Mouse (Mus musculus) forebrain, embryonic 11.5 days (tissue): ENCODE results near the gene Boll. TPM values are rescaled to one million over a fixed set of nuclear protein-coding genes. Genes with fewer than 3 reads are reported as not detected.

ENCODE experiments used
- ATAC-seq: fragments of 200-750 bp; cut with Nextera tagmentation; replicated peaks from 2 replicates; pipeline ENCODE4 v1.8.0; 2017; ENCODE audit warnings: moderate TSS enrichment; ENCODE audit not compliant: low FRiP score
- DNase-seq: peaks from one replicate; pipeline ENCODE4 v3.0.0-alpha.2; 2017; ENCODE audit warnings: low spot score
- H3K27ac ChIP-seq: fragments of 300-500 bp; sonication (generic); 2 replicates; pipeline ENCODE4 v1.5.1; 2014; ENCODE audit warnings: low read depth, low read length
- H3K27me3 ChIP-seq: fragments of 300-500 bp; sonication (generic); 2 replicates; pipeline ENCODE4 v1.6.1; 2014; ENCODE audit warnings: mild to moderate bottlenecking, low read length, mixed read lengths; ENCODE audit not compliant: control insufficient read depth, insufficient read depth
- H3K36me3 ChIP-seq: fragments of 300-500 bp; sonication (generic); 2 replicates; pipeline ENCODE4 v1.6.1; 2014; ENCODE audit warnings: mild to moderate bottlenecking, low read length, moderate library complexity, mixed read lengths; ENCODE audit not compliant: control insufficient read depth, insufficient read depth
- H3K4me1 ChIP-seq: fragments of 300-500 bp; sonication (generic); replicated peaks from 2 replicates; pipeline ENCODE4 v1.6.1; 2014; ENCODE audit warnings: low read length, mixed read lengths; ENCODE audit not compliant: control insufficient read depth, insufficient read depth
- H3K4me2 ChIP-seq: fragments of 300-500 bp; sonication (generic); 2 replicates; pipeline ENCODE4 v1.6.1; 2014; ENCODE audit warnings: low read depth, mild to moderate bottlenecking, low read length, moderate library complexity, mixed read lengths; ENCODE audit not compliant: severe bottlenecking
- H3K4me3 ChIP-seq: fragments of 300-500 bp; sonication (generic); 2 replicates; pipeline ENCODE4 v1.5.1; 2014; ENCODE audit warnings: low read depth, low read length
- H3K9ac ChIP-seq: fragments of 300-500 bp; sonication (generic); 2 replicates; pipeline ENCODE4 v1.6.1; 2014; ENCODE audit warnings: low read length
- H3K9me3 ChIP-seq: fragments of 300-500 bp; sonication (generic); 2 replicates; pipeline ENCODE4 v1.6.1; 2016; ENCODE audit warnings: low read length, mixed read lengths; ENCODE audit not compliant: control insufficient read depth
- WGBS: fragments of 180-500 bp; shearing (Covaris S2); extraction: QIAGEN DNeasy Blood & Tissue Kit; methylation state at CpG from one replicate; pipeline ENCODE4 v1.1.7; 2014; 5-methylcytosine and 5-hydroxymethylcytosine counted together
- polyA plus RNA-seq: library from polyadenylated mRNA; unstranded; fragments of >200 nt; fragmentation: Nextera tagmentation; extraction: Ambion mirVana; gene quantifications from 2 replicates; pipeline ENCODE4 v1.2.1, GENCODE M21; 2014

Boll gene
- polyA plus RNA-seq: 0.11 and 0.29 TPM in 2 replicates

- no peak within 1 kb of the TSS for H3K27ac ChIP-seq
- H3K4me3 ChIP-seq: peak within 1 kb of the TSS; percentile 42
- DNase-seq (peak; percentile 91), ATAC-seq (peak; percentile 86)
- H3K4me1 ChIP-seq: 0 out of 2 replicates have a peak, but pooled peaks cover 4% of the 10 kb centered on the region
- peaks cover 16% of the 10 kb centered on the region for H3K27me3 ChIP-seq
- 13% methylated on average over 67 of the region's 68 CpGs for WGBS
- H3K36me3 ChIP-seq: no peaks in the 10 kb centered on the region
- H3K9ac ChIP-seq: no peak within 1 kb of the TSS; the same call in 1 of the 2 replicates
- peaks cover 5% of the 10 kb centered on the region for H3K9me3 ChIP-seq
- H3K4me2 ChIP-seq: peak within 1 kb of the TSS; percentile 54
Measured at GRCm38 (mm10) chr1:55363044-55363565, at the start of gene Boll. Boll (minus strand) TSS chr1:55363469.

DNA sequence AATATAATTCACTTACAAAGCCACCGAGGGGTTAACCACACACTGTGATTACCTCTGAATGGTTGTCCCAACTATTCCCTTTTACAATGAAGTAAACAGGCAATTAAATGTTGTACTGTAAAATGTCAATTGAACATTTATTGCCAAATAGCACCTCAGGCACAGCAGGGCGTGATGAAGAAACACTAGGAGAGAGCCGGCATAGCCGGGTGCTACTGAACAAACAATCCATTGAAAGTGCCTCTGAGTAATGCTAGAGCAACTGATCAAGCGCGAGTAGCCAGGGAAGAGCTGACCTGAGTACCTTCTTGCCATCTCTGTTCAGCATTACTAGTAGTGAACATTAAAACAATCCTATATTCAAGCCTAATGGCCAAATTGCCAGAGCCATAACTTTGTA lies 49.3 kb upstream of the Boll start:
- no peaks in the 10 kb centered on the region for H3K27me3 ChIP-seq
- H3K4me2 ChIP-seq: no peak overlapping the region
- no peak overlapping the region for H3K4me3 ChIP-seq
- H3K27ac ChIP-seq: no peak overlapping the region
- no peaks in the 10 kb centered on the region for H3K9me3 ChIP-seq
- DNase-seq (no peak), ATAC-seq (no peak)
- H3K4me1 ChIP-seq: no peaks in the 10 kb centered on the region
- no peak overlapping the region for H3K9ac ChIP-seq
- WGBS: 83% methylated on average over 6 of the region's 6 CpGs
- no peaks in the 10 kb centered on the region for H3K36me3 ChIP-seq

DNA sequence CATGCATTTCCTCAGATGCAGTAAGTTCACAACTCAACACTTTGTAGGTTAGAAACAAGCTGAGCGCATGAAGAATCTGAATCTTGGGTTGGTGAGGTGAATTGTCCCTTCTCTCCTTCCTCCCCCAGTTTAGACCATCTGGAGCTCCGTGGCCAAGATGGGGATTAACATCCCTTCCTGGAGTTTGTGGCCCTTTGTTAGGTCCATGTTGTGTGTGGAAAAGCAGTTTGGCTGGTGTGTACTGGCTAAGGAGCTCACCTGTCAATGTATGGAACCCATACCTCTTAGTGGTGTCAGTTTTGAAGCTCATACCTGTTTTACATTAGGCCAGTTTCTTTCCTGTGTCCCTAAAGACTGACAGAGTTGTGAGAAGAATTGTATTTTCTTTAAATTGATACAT lies 47.8 kb upstream of the Boll start:
- H3K4me1 ChIP-seq: no peaks in the 10 kb centered on the region
- ATAC-seq (no peak), DNase-seq (no peak)
- H3K27ac ChIP-seq: no peak overlapping the region
- no peaks in the 10 kb centered on the region for H3K36me3 ChIP-seq
- H3K4me2 ChIP-seq: no peak overlapping the region
- no peak overlapping the region for H3K9ac ChIP-seq
- no peaks in the 10 kb centered on the region for H3K9me3 ChIP-seq
- H3K4me3 ChIP-seq: no peak overlapping the region
- 78% methylated on average over 2 of the region's 2 CpGs for WGBS
- no peaks in the 10 kb centered on the region for H3K27me3 ChIP-seq

- no peaks in the 10 kb centered on the region for H3K36me3 ChIP-seq
- no peaks in the 10 kb centered on the region for H3K4me1 ChIP-seq
- no peak overlapping the region for H3K4me2 ChIP-seq
- no peaks in the 10 kb centered on the region for H3K9me3 ChIP-seq
- no peak overlapping the region for H3K27ac ChIP-seq
- ATAC-seq: no peak
- no peak for DNase-seq
- WGBS: 80% methylated on average over 2 of the region's 2 CpGs
- no peaks in the 10 kb centered on the region for H3K27me3 ChIP-seq
- H3K4me3 ChIP-seq: no peak overlapping the region
- H3K9ac ChIP-seq: no peak overlapping the region
Measured at GRCm38 (mm10) chr1:55410670-55411069, 47.4 kb upstream of the Boll start.

GRCm38 (mm10) chr1:55406531-55407375 lies 43.5 kb upstream of the Boll start:
- Histone ChIP-seq H3K27ac (no peak overlapping the region), H3K4me3 (peak overlapping the region; percentile 68), H3K4me2 (peak overlapping the region; percentile 97), H3K9me3 (no peaks in the 10 kb centered on the region), H3K36me3 (no peaks in the 10 kb centered on the region), H3K4me1 (no peaks in the 10 kb centered on the region), H3K9ac (peak overlapping the region; percentile 51), H3K27me3 (no peaks in the 10 kb centered on the region)
- DNase-seq (peak; percentile 74), ATAC-seq (peak; percentile 8; the same call in 1 of the 2 replicates)
- 4% methylated on average over 35 of the region's 35 CpGs for WGBS

GRCm38 (mm10) chr1:55406023-55406413 lies 42.7 kb upstream of the Boll start:
- no peaks in the 10 kb centered on the region for H3K27me3 ChIP-seq

DNA sequence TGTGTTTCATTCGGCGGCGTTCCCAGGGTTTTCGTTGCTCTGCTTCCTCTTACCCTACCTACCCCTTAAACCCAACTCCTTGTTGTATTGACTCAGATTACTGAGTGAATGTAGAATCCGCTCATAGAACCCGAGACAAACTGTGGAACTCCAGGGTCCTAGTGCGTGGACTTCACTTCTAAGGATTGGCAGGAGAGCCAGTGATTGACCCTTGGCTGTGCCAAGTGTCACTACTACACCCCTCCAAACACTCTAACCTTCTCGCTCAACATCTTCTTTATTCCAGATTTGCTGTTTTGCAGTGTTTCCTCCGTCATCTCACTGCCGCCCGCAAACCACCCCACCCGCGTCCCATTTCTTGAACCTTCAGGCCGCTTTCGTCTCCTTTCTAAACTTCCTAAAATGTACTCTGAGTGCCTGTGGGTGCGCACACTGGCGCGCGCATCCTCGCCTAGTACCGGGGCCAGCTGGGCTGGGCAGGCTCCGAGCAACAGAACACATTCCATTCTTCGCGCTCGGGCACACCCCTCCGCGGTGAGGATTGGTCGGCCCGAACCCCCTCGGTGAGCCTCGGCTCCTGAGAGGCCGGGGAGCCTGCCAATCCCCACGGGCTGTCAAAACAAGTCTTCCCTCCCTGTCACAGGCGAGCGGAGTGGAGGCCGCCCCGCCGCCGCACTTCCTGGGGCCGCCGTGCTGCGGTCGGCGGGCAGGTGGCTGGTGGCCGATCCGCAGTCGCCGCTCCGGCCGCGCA lies 42.2 kb upstream of the Boll start, which contains the start of gene Plcl1:
TSS of gene Plcl1 (plus strand) at position 650 of the 751 bp plus-strand sequence.
- H3K36me3 ChIP-seq: no peaks in the 10 kb centered on the region
- H3K9ac ChIP-seq: peak within 1 kb of the TSS; percentile 51
- DNase-seq: peak; percentile 97
- H3K4me1 ChIP-seq: no peaks in the 10 kb centered on the region
- WGBS: 2% methylated on average over 51 of the region's 51 CpGs
- peak within 1 kb of the TSS; percentile 68 for H3K4me3 ChIP-seq
- peak within 1 kb of the TSS; percentile 97 for H3K4me2 ChIP-seq
- peak; percentile 100 for ATAC-seq
- H3K27ac ChIP-seq: no peak within 1 kb of the TSS
- no peaks in the 10 kb centered on the region for H3K27me3 ChIP-seq
- no peaks in the 10 kb centered on the region for H3K9me3 ChIP-seq

More at GRCm38 (mm10) chr1:55406023-55406413, 42.7 kb upstream of the Boll start:
- ATAC-seq: peak; percentile 68
- peak overlapping the region; percentile 68 for H3K4me3 ChIP-seq
- H3K4me2 ChIP-seq: peak overlapping the region; percentile 97
- peak overlapping the region; percentile 51 for H3K9ac ChIP-seq
- no peaks in the 10 kb centered on the region for H3K9me3 ChIP-seq
- H3K4me1 ChIP-seq: no peaks in the 10 kb centered on the region
- DNase-seq: no peak
- H3K27ac ChIP-seq: no peak overlapping the region
- H3K36me3 ChIP-seq: no peaks in the 10 kb centered on the region
- 1% methylated on average over 39 of the region's 42 CpGs for WGBS

DNA sequence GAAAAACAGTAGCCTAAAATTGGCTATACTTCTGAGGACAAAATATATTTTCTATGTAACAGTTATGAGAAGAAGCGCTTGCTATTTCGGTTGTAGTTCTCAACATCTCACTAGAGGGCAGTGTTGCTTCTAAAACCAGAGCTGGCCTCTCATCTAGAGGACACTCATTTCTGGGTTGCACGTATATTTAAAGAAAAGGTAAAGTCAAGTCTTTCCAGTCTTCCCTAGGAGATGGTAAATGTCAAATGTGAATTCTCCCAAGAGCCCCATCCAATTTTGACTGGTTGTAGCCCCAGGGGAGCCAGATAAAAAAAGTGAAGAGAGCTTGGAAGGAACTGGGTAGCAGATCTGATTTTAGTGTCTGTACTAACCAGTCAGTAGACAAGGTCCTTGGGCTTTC lies 41.2 kb upstream of the Boll start:
- Histone ChIP-seq H3K27ac (no peak overlapping the region), H3K27me3 (no peaks in the 10 kb centered on the region), H3K9me3 (no peaks in the 10 kb centered on the region), H3K4me2 (no peak overlapping the region), H3K4me3 (no peak overlapping the region), H3K4me1 (no peaks in the 10 kb centered on the region), H3K9ac (no peak overlapping the region), H3K36me3 (no peaks in the 10 kb centered on the region)
- under 1% methylated on average over 3 of the region's 3 CpGs for WGBS
- DNase-seq (no peak), ATAC-seq (no peak)
